Comparison of ENCODE assay signal across 8 mouse cellular contexts in the genomic region with DNA sequence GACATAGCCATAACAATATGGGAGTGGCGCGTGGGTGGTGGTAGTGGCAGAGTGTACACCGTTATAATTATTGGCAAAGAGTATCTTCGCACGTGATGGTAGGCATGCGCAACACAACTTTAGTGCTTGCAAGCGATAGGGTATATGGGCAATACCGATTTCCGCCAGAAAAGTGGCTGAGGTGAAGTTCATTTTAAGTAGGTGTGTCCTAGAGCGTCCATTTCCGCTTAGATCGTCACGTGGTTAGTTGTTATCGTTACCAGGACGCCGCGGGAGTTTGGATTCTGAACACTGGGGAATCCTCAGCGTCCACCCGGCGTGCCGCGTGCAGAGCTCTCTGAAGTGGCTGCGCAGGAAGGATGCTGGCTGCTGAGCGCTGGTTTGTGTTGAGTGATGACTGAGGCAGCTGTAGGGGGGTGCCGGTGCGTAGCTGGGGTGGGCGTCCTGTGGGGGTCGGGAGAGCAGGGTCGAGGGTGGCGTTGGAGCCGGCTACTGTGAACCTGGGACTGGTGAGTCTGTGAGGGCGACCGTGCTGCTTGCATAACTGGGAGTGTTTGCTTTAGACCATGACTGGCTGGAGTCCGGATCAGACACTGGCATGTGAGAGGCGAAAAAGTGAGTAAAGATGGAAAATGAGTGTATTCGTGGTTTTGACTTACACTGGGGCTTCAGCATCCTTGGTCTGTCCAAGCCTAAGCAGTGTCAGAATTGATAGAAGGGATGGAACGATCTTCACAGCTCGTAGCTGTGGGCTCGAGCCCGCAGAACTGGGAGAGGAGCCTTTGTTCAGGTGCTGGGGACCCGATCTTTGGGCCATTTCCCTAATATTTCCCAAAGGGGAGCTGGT. TPM values are rescaled to one million over a fixed set of nuclear protein-coding genes. Genes with fewer than 3 reads are reported as not detected.
DNase-seq lines count a peak whose midpoint lies in the region; ATAC-seq and TF ChIP-seq lines count a peak whose summit lies in the region.

A gene (plus strand): TSS at position 274 of the 847 bp plus-strand sequence.

- TF ChIP-seq EP300 in heart, postnatal 0 days (IDR thresholded peaks at IDR 0.05; ENCODE audit: low read depth): no peak

- H3K4me1 ChIP-seq in forebrain, embryonic 12.5 days: peaks cover 5% of the 10 kb centered on the region
- H3K4me1 ChIP-seq in heart, postnatal 0 days (ENCODE audit: control insufficient read depth, insufficient read depth): no peaks in the 10 kb centered on the region
- H3K4me1 ChIP-seq in liver, adult 2 months (ENCODE audit: control insufficient read depth, insufficient read depth, low read length): peaks cover 4% of the 10 kb centered on the region; the same call in 1 of the 2 replicates
- H3K4me1 ChIP-seq in stomach, embryonic 16.5 days (ENCODE audit: control insufficient read depth, insufficient read depth, low read length): peaks cover 3% of the 10 kb centered on the region

- TF ChIP-seq CTCF in heart, postnatal 0 days (IDR thresholded peaks at IDR 0.05; ENCODE audit: low read depth): no peak
- TF ChIP-seq CTCF in liver, adult 2 months (IDR thresholded peaks at IDR 0.05; ENCODE audit: low read depth, low read length): no peak

- H3K27ac ChIP-seq in forebrain, embryonic 12.5 days: no peak within 1 kb of the TSS
- no peak within 1 kb of the TSS for H3K27ac ChIP-seq in heart, postnatal 0 days (ENCODE audit: low read depth)
- no peak within 1 kb of the TSS for H3K27ac ChIP-seq in liver, adult 2 months (replicated peaks; ENCODE audit: insufficient read depth, low read depth, low read length)
- no peak within 1 kb of the TSS for H3K27ac ChIP-seq in stomach, embryonic 16.5 days (ENCODE audit: low read length)

- H3K79me2 ChIP-seq in liver, adult 2 months (ENCODE audit: control insufficient read depth, insufficient read depth, low read length): no peaks in the 10 kb centered on the region

- H3K4me3 ChIP-seq in forebrain, embryonic 12.5 days (replicated peaks): peak within 1 kb of the TSS; percentile 46
- H3K4me3 ChIP-seq in heart, postnatal 0 days (ENCODE audit: low read depth, low read length): peak within 1 kb of the TSS; percentile 20; the same call in 1 of the 2 replicates
- peak within 1 kb of the TSS; percentile 46 for H3K4me3 ChIP-seq in liver, adult 2 months (ENCODE audit: insufficient read depth, low read depth, low read length)
- H3K4me3 ChIP-seq in stomach, embryonic 16.5 days (replicated peaks; ENCODE audit: low read length): peak within 1 kb of the TSS; percentile 38

- H3K9ac ChIP-seq in forebrain, embryonic 12.5 days: peak within 1 kb of the TSS; percentile 45; the same call in 1 of the 2 replicates
- no peak within 1 kb of the TSS for H3K9ac ChIP-seq in heart, postnatal 0 days (replicated peaks; ENCODE audit: low read depth, low read length)
- peak within 1 kb of the TSS; percentile 26; the same call in 1 of the 2 replicates for H3K9ac ChIP-seq in liver, adult 2 months (ENCODE audit: low read depth, low read length)
- H3K9ac ChIP-seq in stomach, embryonic 16.5 days (ENCODE audit: low read length): peak within 1 kb of the TSS; percentile 44

- H3K27me3 ChIP-seq in forebrain, embryonic 12.5 days: no peaks in the 10 kb centered on the region
- 0 out of 2 replicates have a peak, but pooled peaks cover 3% of the 10 kb centered on the region for H3K27me3 ChIP-seq in heart, postnatal 0 days (ENCODE audit: control insufficient read depth, insufficient read depth, low read length)
- peaks cover 4% of the 10 kb centered on the region; the same call in 1 of the 2 replicates for H3K27me3 ChIP-seq in liver, adult 2 months (ENCODE audit: control insufficient read depth, insufficient read depth, low read length)
- H3K27me3 ChIP-seq in stomach, embryonic 16.5 days (ENCODE audit: control insufficient read depth, insufficient read depth, low read length): no peaks in the 10 kb centered on the region

- H3K36me3 ChIP-seq in forebrain, embryonic 12.5 days (replicated peaks): no peaks in the 10 kb centered on the region
- H3K36me3 ChIP-seq in heart, postnatal 0 days (replicated peaks; ENCODE audit: control insufficient read depth, insufficient read depth, low read length): no peaks in the 10 kb centered on the region
- no peaks in the 10 kb centered on the region for H3K36me3 ChIP-seq in liver, adult 2 months (ENCODE audit: control insufficient read depth, insufficient read depth, low read length)
- H3K36me3 ChIP-seq in stomach, embryonic 16.5 days (ENCODE audit: control insufficient read depth, insufficient read depth, low read length): no peaks in the 10 kb centered on the region

- no peaks in the 10 kb centered on the region for H3K9me3 ChIP-seq in forebrain, embryonic 12.5 days
- H3K9me3 ChIP-seq in heart, postnatal 0 days (replicated peaks; ENCODE audit: control insufficient read depth, low read length): no peaks in the 10 kb centered on the region
- no peaks in the 10 kb centered on the region for H3K9me3 ChIP-seq in stomach, embryonic 16.5 days (replicated peaks; ENCODE audit: control insufficient read depth, low read length)

- peak; percentile 16 to 62 for DNase-seq in spleen, postnatal 4 days (ENCODE audit: low spot score in 2 of 2)
- no peak for DNase-seq in spleen, adult 12 weeks (ENCODE audit: low spot score)
- DNase-seq in heart, postnatal 0 days (ENCODE audit: low spot score): no peak
- peak; percentile 63 for DNase-seq in kidney, postnatal 14 days
- DNase-seq in liver, adult 2 months (ENCODE audit: extremely low read depth, low read depth, low spot score): peak; percentile 59
- DNase-seq in monocyte, adult 2 months (ENCODE audit: low read depth in 1 of 2, low spot score in 2 of 2): peak; percentile 23 to 49

- TF ChIP-seq POLR2A in liver, adult 2 months (IDR thresholded peaks at IDR 0.05; ENCODE audit: extremely low read depth, insufficient read depth, low read length): no peak

- peak; percentile 87 for ATAC-seq in forebrain, embryonic 12.5 days (ENCODE audit: low FRiP score)
- ATAC-seq in heart, postnatal 0 days (ENCODE audit: insufficient read depth, low read depth): peak; percentile 84; the same call in 1 of the 2 replicates
- peak; percentile 87 for ATAC-seq in stomach, embryonic 16.5 days (ENCODE audit: insufficient read depth, low FRiP score)

- 17% methylated on average over 41 of the region's 41 CpGs for WGBS in forebrain, embryonic 12.5 days
- WGBS in heart, postnatal 0 days: 18% methylated on average over 41 of the region's 41 CpGs
- 15% methylated on average over 41 of the region's 41 CpGs for WGBS in liver, adult 2 months
- WGBS in stomach, embryonic 16.5 days: 14% methylated on average over 41 of the region's 41 CpGs

- H3K4me2 ChIP-seq in forebrain, embryonic 12.5 days: peak within 1 kb of the TSS; percentile 87
- peak within 1 kb of the TSS; percentile 47 for H3K4me2 ChIP-seq in heart, postnatal 0 days (ENCODE audit: low read depth, low read length)
- H3K4me2 ChIP-seq in stomach, embryonic 16.5 days (ENCODE audit: low read depth, low read length): peak within 1 kb of the TSS; percentile 62

RNA-seq across cellular contexts. Expression of the gene that starts here (rescaled TPM):
- 0.61 and 0.73 TPM in 2 replicates for polyA plus RNA-seq in forebrain, embryonic 12.5 days (2016; fragmentation: Nextera tagmentation; extraction: Ambion mirVana)
- not detected in 2 replicates for total RNA-seq in heart, postnatal 0 days (2014; rRNA removed; ENCODE audit: low replicate concordance)
- not detected in 2 replicates for polyA plus RNA-seq in heart, postnatal 0 days (2015; fragmentation: Nextera tagmentation; extraction: Ambion mirVana)
- total RNA-seq in liver, adult 2 months (2014; rRNA removed): 0.09 TPM in 1 of 2 replicates, not detected in the other
- not detected in 2 replicates for polyA plus RNA-seq in liver, adult 2 months (2012; rRNA removed)
- polyA plus RNA-seq in stomach, embryonic 16.5 days (2015; fragmentation: Nextera tagmentation; extraction: Ambion mirVana): not detected in 2 replicates

Comparison
In these comparisons a context has a peak if more than half of its experiments do, and no peak if none do; other contexts are left out.
1. DNase-seq: peak in spleen, postnatal 4 days (2 of 2), kidney, postnatal 14 days (single experiment) and monocyte, adult 2 months (2 of 2); none in spleen, adult 12 weeks (single experiment) and heart, postnatal 0 days (single experiment).
2. Peak in ATAC-seq, H3K4me3 ChIP-seq, H3K9ac ChIP-seq and H3K4me2 ChIP-seq in forebrain, embryonic 12.5 days; RNA of the gene not detected or under 1 TPM.
3. Peak in ATAC-seq, H3K4me3 ChIP-seq and H3K4me2 ChIP-seq in heart, postnatal 0 days; RNA of the gene not detected or under 1 TPM.
4. Peak in DNase-seq, H3K4me3 ChIP-seq and H3K9ac ChIP-seq in liver, adult 2 months; RNA of the gene not detected or under 1 TPM.
5. Peak in ATAC-seq, H3K4me3 ChIP-seq, H3K9ac ChIP-seq and H3K4me2 ChIP-seq in stomach, embryonic 16.5 days; RNA of the gene not detected or under 1 TPM.
6. Peak in every context shown above with its lines, with median percentiles within 50 percentile points of each other: ATAC-seq, H3K4me2 ChIP-seq and H3K4me3 ChIP-seq.